Mouse (Mus musculus) myocyte (in vitro differentiated cells): ENCODE measurements at regions not wholly inside any gene's neighbourhood (a gene's known extent, or its start where the extent isn't known, plus 50 kb on each side); places are given as distances from the start of the nearest gene placed in this dataset.

Experiments
- E2F4 ChIP-seq: IDR thresholded peaks from one replicate; pipeline ENCODE4 v1.6.1; 2011; ENCODE audit warnings: mild to moderate bottlenecking, control low read depth, moderate library complexity; ENCODE audit not compliant: insufficient read depth
- MAX ChIP-seq: IDR thresholded peaks from one replicate; pipeline ENCODE4 v1.6.1; 2011; ENCODE audit warnings: low read depth, mild to moderate bottlenecking, control low read depth
- MYOD1 ChIP-seq, 3 experiments: IDR thresholded peaks; one replicate each; pipeline ENCODE4 v1.6.1; 2011; ENCODE audit warnings: control low read depth in 2 of 3, low read depth in 2 of 3, mild to moderate bottlenecking in 2 of 3, moderate library complexity in 1 of 3; ENCODE audit not compliant: insufficient read length in 2 of 3, control insufficient read depth in 1 of 3
- MYOG ChIP-seq, 3 experiments: IDR thresholded peaks; one replicate each; pipeline ENCODE4 v1.6.1; 2011; ENCODE audit warnings: control low read depth in 2 of 3, low read depth in 2 of 3, mild to moderate bottlenecking in 2 of 3; ENCODE audit not compliant: insufficient read length in 2 of 3, control insufficient read depth in 1 of 3, insufficient read depth in 1 of 3
- POLR2A ChIP-seq: IDR thresholded peaks from one replicate; pipeline ENCODE4 v1.6.1; 2011; ENCODE audit warnings: low read depth, mild to moderate bottlenecking, control low read depth, moderate library complexity; ENCODE audit not compliant: insufficient read length
- POLR2AphosphoS2 ChIP-seq: IDR thresholded peaks from one replicate; pipeline ENCODE4 v1.6.1; 2011; ENCODE audit warnings: low read depth, control low read depth; ENCODE audit not compliant: insufficient read length
- TCF12 ChIP-seq: IDR thresholded peaks from one replicate; pipeline ENCODE4 v1.6.1; 2011; ENCODE audit warnings: mild to moderate bottlenecking, control low read depth; ENCODE audit not compliant: poor library complexity, insufficient read depth, severe bottlenecking
- TCF3 ChIP-seq: IDR thresholded peaks from one replicate; pipeline ENCODE4 v1.6.1; 2011; ENCODE audit warnings: low read depth, control low read depth; ENCODE audit not compliant: insufficient read length
- USF1 ChIP-seq: IDR thresholded peaks from one replicate; pipeline ENCODE4 v1.6.1; 2011; ENCODE audit warnings: low read depth, mild to moderate bottlenecking, control low read depth, moderate library complexity

DNA sequence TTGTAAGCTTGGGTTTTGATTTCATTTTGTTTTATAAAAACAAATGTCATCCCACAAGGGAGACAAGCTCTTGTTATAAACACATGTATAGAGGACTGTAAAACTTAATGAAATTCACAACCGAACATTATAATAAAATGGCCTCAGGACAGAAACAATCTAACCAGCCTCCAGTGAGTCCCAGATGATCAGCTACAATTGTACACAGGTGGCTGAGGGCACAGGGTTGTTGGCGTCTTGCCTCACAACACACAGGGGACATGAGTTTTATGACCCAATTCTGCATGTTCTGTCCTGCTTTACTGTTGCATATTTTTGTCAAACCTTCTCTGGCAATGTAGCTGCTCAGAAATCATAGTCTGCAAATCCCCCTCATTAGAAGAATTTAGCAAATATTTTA lies 136.0 kb upstream of the Pdzrn3 start:
- TF ChIP-seq MAX (no peak), USF1 (no peak), POLR2A (no peak), MYOD1 (IDR thresholded peaks at IDR 0.05; ENCODE audit: control insufficient read depth in 1 of 3, insufficient read length in 2 of 3, low read depth in 2 of 3) (no peak), MYOG (IDR thresholded peaks at IDR 0.05; ENCODE audit: control insufficient read depth in 1 of 3, insufficient read depth in 1 of 3, insufficient read length in 2 of 3, low read depth in 2 of 3) (no peak), POLR2AphosphoS2 (no peak), E2F4 (no peak), TCF12 (no peak), TCF3 (no peak)
